Mouse (Mus musculus) left cerebral cortex, postnatal 10 days (tissue): Measurements from ENCODE around the gene Hmga2. TPM values are rescaled to one million over a fixed set of nuclear protein-coding genes. Genes with fewer than 3 reads are reported as not detected.

Experiments used
- DNase-seq, 2 experiments: peaks; one replicate each; pipeline ENCODE4 v3.0.0; 2021 to 2022; ENCODE audit warnings: low spot score in 2 of 2, mixed read lengths in 1 of 2; ENCODE audit errors: extremely low spot score in 1 of 2
- intact Hi-C: fragments of 180-260 bp; cut with DNase I; formaldehyde crosslinking; loops from one replicate; pipeline ENCODE4 v1.15.1; 2025
- total RNA-seq, 2 experiments: library from RNA; stranded (reverse); gene quantifications; 2 replicates each; pipeline ENCODE4 v1.2.3; 2021

Hmga2 gene
- total RNA-seq, 2 experiments from 2014 or later, result 0.09 to 0.12 TPM

DNA sequence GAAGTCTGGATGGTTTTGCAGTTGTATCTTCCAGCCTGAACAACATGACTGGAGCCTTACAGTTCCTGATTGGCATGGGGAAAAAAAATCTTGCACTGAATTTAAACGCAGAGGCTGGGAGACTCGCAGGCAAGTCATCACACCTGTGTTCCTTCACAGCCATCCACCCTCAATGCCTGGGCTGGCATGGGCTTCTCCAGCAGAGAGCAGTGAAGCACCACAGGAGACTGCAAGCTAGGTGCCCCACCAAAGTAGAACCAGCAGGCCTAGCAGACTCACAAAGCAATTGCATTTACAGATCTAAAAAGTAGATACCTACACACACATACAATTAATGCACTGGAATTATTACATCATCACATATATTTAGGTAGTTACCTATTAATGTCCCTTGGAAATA, 44.8 kb downstream of the Hmga2 start:
- intact Hi-C loops, result loop anchor here (5.0 to 10.0 kb wide), 2 partner anchors 273 to 431 kb away; no protein-coding TSS in a partner anchor
- DNase-seq, result peak in 1 of 2 experiments; percentile 36

DNA sequence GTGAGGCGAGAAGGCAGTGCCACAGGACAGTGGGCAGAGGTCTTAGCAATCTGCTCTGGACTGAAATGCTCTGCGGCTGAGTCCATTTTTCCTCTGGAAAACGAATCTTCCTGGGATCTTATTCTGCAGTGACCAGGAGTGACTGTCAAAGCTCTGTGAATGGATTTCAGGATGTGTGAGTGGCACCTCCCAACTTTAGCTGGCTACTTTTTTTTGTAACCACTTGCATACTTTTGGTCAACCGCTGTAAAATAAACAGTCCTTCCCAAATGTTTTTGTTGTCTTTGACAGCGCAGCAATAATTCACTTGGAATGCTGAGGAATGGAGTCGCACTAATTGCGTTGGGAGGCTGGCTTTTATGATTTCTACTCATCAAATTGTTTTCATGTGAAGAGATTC, 45.8 kb downstream of the Hmga2 start:
- no peak for DNase-seq
- intact Hi-C loops, result loop anchor here (5.0 to 10.0 kb wide), 2 partner anchors 274 to 432 kb away; no protein-coding TSS in a partner anchor

DNA sequence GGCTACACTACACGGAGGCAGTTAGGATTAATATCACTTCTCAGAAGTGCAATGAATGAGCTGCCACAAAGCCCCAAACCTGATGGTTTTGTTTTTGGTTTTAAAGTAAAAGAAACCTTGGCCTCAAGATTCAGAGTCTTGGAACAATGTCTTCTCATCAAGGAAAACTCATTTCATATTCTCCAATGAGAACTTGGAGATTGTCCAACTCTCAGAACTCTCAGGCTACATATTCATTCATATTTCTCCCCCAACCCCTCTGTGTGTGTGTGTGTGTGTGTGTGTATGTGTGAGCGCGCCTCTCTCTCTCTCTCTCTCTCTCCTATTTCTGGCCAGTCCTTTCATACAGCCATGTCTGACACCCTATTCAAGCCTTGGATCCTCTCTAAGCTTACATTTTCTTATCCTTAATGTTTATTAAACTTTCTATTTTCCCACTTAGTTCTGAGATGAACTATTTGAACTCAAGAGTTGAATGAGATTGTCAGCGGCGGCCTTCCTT, 46.5 kb downstream of the Hmga2 start:
- intact Hi-C loops, result loop anchor here (5.0 to 10.0 kb wide), 2 partner anchors 275 to 432 kb away; no protein-coding TSS in a partner anchor
- DNase-seq, result no peak

DNA sequence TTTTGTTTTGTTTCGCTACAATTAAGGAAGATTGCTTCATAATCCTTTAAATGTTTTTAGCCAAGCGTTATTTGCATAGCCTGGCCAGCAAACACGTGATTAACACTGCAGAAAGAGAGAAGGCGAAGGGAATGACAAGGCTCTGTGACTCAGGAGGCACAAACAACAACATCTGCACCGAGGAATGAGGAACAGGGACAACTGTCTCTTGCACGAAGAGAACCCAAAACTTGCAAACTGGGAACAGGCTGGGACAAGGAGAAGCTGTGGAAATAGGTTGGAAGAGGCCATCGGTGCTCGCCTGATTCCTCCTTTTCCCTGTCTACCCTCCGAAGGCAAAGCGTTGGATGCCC, 47.1 kb downstream of the Hmga2 start:
- intact Hi-C loops, result no loop called here
- no peak for DNase-seq

DNA sequence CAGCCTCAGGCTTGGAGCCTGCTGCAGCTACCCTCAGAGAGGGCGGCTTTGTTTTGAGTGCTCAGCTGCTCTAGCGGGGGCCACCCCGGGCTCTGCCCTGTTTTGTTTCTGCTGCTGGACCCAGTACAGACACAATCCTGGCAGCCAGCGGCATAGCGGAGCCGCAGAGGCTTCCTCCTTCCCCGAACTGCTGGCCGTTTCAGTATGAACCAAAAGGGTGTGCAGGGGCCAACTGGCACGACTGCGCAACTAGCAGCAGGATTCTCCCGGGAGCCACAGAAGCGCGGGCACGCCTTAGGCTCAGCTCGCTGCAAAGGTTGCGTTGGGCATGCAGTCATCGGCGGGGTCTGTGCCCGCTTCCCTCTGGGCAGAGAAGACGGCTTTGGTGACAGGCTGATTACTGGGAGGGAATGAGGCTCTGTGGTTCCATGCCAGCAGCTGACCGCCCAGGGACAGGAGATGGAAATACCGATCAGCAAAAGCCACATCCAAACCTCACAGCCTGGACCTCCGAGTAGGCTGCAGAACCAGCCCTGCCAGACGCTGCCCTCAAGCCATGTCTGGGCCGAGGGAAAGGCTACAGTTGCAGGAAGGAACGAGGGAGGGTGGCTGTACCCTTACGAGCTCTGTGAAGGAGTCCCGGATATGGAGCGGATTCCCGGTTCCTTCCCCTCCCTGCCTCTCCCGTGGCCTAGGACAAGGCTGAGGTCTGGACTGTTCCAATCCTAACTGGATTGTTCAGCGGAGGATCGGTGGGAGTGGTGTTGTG, 47.7 kb downstream of the Hmga2 start:
- intact Hi-C loops, result no loop called here

DNA sequence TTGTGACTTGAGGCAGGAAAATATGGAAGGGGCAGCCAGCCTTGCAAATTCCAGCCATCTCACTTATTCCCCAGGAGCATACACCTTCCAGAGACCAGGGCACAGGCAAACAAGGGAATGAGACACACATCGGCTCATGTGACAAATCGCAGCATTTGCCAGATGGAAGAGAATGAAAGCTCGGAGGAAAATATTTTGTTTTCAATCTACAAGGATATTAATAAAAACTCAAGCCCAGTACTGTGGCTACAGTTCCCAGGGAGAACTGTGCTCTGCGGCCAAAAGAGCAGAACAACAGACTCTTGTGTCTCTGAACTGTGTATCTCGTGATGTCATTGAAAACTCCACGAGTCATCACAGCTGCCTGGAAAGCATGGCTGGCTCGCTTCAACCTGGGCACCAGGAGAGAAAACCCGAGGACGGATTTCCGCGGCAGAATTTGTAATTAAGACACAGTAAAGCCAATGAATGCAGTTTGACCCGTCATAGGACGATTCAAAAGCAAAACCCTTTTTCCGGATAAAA, 50.1 kb downstream of the Hmga2 start:
- no peak for DNase-seq
- intact Hi-C loops, result no loop called here

More for the DNA sequence above, 47.7 kb downstream of the Hmga2 start:
- DNase-seq, result peak in 1 of 2 experiments; percentile 28

DNA sequence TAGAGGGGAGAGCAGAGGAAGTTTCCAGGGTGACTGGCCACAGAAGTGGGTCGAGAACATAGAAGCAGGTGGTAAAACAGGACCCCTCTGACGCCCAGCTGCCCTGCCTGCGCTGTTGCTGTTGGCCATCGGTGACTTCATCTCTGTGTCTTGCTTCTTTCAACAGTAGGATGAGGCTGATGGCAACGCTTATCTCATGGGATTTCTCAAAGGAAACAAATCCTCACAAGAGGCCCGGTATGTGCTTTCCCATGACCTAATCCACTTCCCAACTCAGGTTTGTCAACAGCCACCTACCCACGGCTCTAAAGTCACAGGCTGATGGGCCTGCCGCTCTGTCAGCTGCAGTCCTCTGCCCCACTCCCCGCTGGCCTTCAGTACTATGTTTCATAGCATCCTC, 52.3 kb downstream of the Hmga2 start:
- DNase-seq, result no peak
- intact Hi-C loops, result no loop called here

DNA sequence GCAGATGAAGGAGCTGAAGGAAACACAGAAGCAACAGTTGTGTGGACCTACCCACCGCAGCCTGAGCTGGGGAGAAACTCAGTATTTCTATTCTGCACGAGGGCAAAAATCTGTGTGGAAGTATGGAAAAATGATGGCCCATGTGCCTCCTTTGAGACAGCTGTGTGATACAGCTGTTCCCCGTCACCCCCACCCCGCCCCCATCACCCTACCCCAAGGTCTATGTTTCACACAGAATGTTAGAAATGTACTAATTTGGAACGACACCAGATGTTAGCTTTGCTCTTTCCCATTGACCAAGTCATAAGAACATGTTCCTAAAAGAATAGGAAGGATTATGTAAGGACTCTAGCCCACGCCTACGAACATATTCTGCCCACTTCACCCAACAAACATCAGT, 53.0 kb downstream of the Hmga2 start:
- DNase-seq, result no peak
- intact Hi-C loops, result no loop called here

DNA sequence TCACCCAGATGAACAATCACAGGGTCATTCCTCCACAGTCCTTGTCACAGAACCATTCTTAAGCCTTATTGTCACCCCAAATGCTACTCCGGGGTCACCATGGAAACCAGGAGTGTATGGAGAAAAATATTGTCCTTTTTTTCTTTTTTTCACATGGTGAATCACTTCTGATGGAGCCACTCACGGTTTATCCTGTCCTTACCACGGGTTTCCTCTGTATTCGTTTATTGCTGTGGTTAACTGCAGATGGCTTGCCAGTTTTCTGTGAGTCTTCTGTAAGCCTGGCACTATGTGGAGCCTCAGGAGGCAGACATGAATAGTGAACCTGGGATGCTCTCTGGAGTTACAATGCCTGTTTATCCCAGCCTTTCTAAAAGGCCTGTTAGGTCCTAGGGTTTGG, 53.4 kb downstream of the Hmga2 start:
- intact Hi-C loops, result no loop called here
- no peak for DNase-seq

DNA sequence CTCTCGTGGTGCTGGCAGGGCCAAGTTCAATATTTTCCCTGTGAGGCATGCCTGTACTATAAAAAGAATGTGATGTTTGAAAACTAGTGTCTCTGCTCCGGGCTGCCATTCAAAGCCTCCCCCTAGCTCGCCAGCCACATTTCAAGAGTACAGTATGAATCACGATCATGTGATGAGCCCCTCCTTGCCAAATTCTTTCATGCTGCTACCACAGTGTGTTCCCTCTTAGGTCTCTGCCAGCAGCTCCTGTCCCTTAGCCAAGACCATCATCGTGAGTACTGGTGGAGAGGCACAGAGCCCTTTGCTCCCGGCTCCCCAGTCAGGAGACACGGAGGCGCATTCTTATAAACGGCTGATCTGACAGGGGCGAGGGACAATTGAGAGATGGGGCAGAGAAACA, 54.2 kb downstream of the Hmga2 start:
- intact Hi-C loops, result no loop called here
- DNase-seq, result peak; percentile 68 to 72

DNA sequence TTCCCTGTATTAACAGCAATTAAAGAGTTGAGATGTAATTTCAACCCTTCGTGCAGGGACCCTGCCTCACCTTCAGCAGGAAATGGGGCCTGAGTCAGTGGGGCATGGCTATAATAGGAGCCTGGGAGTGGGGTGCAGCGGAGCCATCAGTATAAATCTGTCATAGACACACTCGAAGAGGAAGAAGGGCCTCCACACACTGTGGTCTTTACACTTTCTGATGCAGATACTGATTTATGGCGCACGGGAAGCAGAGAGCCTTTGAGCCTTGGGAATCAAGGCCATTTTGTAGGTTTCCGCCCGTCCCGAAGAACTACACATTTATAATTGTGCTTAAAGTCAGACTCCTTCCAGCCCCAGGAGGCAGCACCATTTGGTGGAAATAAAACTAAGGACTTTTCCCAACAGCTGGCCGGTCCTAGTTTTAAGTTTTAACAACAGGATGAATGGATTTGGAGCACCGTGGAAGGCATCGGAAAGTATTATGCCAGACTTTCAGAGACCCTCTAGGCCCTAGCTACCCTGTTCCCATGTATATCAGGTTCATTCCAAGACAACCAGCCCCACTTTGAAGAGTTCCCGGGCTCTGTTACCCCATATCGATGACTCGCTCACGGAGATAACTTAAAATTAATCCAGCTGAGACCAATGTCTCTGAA, 55.2 kb downstream of the Hmga2 start:
- no peak for DNase-seq
- intact Hi-C loops, result no loop called here

DNA sequence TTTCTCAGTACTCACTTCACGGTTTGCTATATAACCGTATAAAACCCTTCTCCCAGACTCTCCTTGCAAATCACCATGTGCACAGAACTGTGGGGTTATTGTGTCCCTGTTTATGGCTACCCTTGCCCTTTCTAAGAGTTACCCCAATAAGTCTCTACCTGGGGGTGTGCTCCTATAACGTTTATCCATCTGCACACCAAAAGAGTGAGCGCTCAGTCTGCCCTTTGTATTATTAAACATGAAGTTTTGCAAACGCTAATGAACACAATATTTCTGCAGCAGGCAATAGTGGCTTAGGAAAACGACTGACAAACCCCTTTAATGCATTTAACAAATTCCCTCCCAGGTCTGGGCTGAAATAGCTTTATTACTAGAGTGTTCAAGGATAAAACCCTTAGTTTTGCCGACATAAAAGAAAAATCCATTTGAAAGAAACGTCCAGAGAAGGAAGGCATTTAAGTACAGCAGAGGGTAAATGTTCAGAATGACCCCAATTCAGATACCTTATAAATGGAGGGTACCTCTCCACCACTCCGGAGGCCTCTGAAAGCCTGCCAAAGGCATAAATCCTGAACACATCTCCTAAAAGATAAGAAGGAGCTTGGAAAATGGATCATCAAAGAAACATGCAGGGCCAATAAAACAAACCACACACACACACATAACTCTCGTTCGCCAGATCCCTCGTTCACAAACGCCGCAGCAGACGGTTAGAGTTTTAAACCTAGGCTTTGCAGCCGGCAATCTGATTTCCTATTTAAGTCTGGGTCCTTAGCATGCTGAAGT, 57.3 kb downstream of the Hmga2 start:
- intact Hi-C loops, result no loop called here
- DNase-seq, result no peak

DNA sequence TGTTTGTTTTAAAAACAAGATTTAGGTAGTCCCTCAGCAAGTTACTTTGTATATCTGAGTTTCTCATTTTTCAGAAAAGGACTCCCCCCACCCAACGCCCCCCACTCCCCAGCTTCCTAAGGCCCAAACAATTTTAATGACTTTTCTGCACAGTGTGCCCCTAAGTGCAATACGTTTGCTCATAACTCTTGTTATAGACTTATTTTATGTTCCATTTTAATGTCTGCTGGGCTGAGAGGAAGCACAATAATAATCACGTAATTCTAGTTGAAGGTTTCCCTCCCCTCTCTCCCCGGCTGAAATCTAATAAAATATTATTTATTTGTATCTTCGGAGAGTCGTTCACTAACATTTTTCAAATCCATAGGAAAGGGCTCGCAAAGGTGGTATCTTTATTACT, 58.1 kb downstream of the Hmga2 start:
- DNase-seq, result no peak
- intact Hi-C loops, result no loop called here

DNA sequence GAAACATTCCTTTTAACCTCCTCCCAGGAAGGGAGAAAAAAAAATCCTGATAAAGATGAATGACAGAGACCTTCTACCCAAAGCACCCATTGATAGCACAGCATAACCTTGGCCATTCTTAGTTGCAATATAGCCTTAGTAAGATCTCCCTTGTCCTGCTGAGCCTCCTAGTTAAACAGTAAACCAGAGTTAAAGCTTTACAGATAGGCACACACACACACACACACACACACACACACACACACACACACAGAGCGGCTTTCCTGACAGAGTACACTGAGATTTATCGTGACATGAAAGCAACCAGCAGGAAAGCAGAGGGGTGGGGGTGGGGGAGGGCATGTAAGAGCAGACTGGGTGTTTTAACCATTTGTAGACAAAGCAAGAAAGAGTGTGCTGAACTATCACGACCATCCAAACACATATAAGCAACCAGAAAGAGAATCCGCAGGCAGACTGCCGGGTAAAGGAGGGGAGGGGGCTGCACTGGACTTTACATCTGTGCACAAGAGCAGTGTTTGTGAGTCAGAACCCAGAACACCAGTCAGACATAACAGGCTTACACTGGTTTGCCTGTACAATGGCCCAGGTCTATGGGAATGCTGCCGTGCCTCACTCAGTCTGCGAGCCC, 58.7 kb downstream of the Hmga2 start:
- intact Hi-C loops, result no loop called here
- no peak for DNase-seq

DNA sequence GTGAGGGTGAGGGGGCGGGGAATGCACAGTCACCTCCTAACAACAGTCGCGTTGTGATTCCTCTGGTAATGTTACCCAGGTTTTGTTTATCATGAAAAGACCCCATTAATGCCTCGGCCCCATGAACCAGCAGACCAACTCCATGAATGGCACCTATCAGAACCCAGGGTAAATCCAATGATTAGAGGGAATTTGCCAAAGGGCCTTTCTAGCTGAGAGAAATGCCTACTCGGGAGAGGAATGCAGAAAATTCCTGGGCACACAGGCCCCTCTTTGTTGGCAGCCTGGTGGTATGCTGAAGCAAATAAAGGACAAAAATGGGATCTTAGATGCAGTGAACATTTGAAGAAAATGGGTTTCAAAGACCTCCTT, 59.2 kb downstream of the Hmga2 start:
- intact Hi-C loops, result no loop called here

DNA sequence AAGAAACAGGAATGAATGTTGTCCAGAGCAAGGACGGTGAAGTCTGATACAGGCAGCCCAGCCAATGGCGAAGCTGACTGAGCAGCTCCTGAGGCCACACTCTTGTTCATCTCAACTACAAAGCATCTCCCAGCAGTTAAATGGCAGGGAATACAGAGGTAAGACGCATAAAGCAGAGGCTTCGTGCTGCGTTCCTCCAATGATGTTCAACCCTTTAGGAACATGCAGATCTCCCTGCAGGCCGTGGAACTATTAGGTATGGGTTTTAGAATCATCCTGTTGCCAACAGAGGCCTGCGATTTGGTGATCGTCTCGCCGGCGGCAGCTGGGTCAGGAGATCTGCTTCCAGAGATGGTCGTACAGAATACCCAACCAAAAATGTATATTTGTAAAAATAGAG, 59.6 kb downstream of the Hmga2 start:
- intact Hi-C loops, result no loop called here
- DNase-seq, result no peak

More for the DNA sequence above, 59.2 kb downstream of the Hmga2 start:
- no peak for DNase-seq

DNA sequence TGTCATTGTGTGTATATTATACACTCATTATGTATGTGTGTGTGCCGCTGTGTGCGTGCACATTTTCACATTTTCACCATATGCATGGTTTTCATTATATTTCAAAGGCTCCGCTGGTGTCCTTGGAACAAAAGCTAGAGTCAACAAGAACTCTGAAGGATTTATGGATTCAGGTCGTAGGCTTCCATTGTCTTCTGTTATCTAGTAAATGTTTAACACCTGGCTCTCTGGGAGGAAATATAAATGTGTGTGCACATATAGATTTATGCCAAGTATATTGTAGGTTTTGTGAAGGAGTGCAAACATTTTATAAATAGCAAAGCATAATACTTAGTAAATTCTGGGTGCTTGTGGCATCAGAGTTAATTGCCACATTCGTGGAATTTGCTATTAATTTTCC, 64.1 kb downstream of the Hmga2 start:
- intact Hi-C loops, result no loop called here
- no peak for DNase-seq

DNA sequence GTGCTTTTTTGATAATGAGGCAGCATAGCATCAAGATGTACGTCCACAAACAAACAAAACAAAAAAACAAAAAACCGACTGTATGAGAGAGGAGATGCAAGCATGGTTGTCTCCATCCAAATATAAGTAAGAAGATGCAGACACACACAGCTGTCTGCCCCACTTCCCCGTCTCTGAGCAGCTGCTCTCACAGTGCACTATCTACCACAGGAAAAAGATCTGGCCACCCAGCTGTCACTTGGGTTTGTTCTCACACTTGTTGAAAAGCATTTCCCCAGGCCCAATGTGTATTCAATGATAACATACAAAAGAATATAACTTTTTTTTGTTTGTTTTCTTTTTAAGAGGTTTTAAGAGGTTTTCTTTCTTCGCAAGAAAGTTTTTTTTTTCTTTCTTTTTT, 65.3 kb downstream of the Hmga2 start:
- DNase-seq, result no peak
- intact Hi-C loops, result no loop called here

DNA sequence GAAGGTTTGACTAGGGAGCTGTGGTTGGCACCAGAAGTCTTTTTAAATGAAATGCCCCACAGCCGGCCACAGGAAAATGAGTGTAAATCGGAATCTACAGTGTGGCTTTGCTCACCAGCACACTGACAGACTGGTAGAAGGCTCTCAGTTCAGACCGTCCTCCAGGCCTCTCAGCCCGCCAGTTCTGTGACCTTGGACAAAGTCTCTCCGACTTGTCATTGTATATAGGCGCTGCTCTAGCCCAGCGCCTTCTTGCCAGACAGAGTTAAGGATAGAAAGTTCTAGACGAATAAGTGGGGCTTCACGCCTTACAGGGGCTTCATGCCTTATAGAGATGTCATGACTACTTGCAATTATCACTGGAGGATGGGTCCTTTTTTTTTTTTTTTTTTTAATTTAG, 67.1 kb downstream of the Hmga2 start:
- DNase-seq, result no peak
- intact Hi-C loops, result no loop called here
